Mouse (Mus musculus) liver, embryonic 11.5 days (tissue): ENCODE results near the gene 2310039H08Rik. TPM values are rescaled to one million over a fixed set of nuclear protein-coding genes. Genes with fewer than 3 reads are reported as not detected.
A peak's percentile ranks its signal among the peaks of the same experiment; 100 is the strongest.

Source experiments
- ATAC-seq: fragments of 200-750 bp; cut with Nextera tagmentation; replicated peaks from 2 replicates; pipeline ENCODE4 v1.8.0; 2017; ENCODE audit warnings: moderate number of reproducible peaks, mild to moderate bottlenecking, moderate TSS enrichment, moderate library complexity; ENCODE audit not compliant: low FRiP score
- DNase-seq: peaks from one replicate; pipeline ENCODE4 v3.0.0-alpha.2; 2017; ENCODE audit warnings: low spot score
- H3K27ac ChIP-seq: fragments of 300-500 bp; sonication (generic); 2 replicates; pipeline ENCODE4 v1.5.1; 2014; ENCODE audit warnings: mild to moderate bottlenecking, low read depth, low read length, control low read depth
- H3K27me3 ChIP-seq: fragments of 300-500 bp; sonication (generic); replicated peaks from 2 replicates; pipeline ENCODE4 v1.6.1; 2014; ENCODE audit warnings: low read length, mixed read lengths; ENCODE audit not compliant: control insufficient read depth, insufficient read depth
- H3K36me3 ChIP-seq: fragments of 300-500 bp; sonication (generic); 2 replicates; pipeline ENCODE4 v1.6.1; 2014; ENCODE audit warnings: mild to moderate bottlenecking, low read length, moderate library complexity, mixed read lengths; ENCODE audit not compliant: control insufficient read depth, insufficient read depth
- H3K4me1 ChIP-seq: fragments of 300-500 bp; sonication (generic); replicated peaks from 2 replicates; pipeline ENCODE4 v1.6.1; 2014; ENCODE audit warnings: low read length, mixed read lengths; ENCODE audit not compliant: control insufficient read depth, insufficient read depth
- H3K4me2 ChIP-seq: fragments of 300-500 bp; sonication (generic); 2 replicates; pipeline ENCODE4 v1.6.1; 2014; ENCODE audit warnings: mild to moderate bottlenecking, control low read depth, moderate library complexity
- H3K4me3 ChIP-seq: fragments of 300-500 bp; sonication (generic); 2 replicates; pipeline ENCODE4 v1.5.1; 2014; ENCODE audit warnings: low read depth, low read length, control low read depth
- H3K9ac ChIP-seq: fragments of 300-500 bp; sonication (generic); 2 replicates; pipeline ENCODE4 v1.6.1; 2014; ENCODE audit warnings: low read depth, low read length, control low read depth
- H3K9me3 ChIP-seq: fragments of 300-500 bp; sonication (generic); 2 replicates; pipeline ENCODE4 v1.6.1; 2016; ENCODE audit warnings: low read length, inconsistent platforms, mixed read lengths; ENCODE audit not compliant: control insufficient read depth
- WGBS: fragments of 180-500 bp; shearing (Covaris S2); extraction: QIAGEN DNeasy Blood & Tissue Kit; methylation state at CpG from one replicate; pipeline ENCODE4 v1.1.7; 2014; 5-methylcytosine and 5-hydroxymethylcytosine counted together
- polyA plus RNA-seq: library from polyadenylated mRNA; unstranded; fragments of >200 nt; fragmentation: Nextera tagmentation; extraction: Ambion mirVana; gene quantifications from 2 replicates; pipeline ENCODE4 v1.2.1, GENCODE M21; 2014

Gene 2310039H08Rik
- 76.6 and 82.5 TPM in 2 replicates for polyA plus RNA-seq

DNA sequence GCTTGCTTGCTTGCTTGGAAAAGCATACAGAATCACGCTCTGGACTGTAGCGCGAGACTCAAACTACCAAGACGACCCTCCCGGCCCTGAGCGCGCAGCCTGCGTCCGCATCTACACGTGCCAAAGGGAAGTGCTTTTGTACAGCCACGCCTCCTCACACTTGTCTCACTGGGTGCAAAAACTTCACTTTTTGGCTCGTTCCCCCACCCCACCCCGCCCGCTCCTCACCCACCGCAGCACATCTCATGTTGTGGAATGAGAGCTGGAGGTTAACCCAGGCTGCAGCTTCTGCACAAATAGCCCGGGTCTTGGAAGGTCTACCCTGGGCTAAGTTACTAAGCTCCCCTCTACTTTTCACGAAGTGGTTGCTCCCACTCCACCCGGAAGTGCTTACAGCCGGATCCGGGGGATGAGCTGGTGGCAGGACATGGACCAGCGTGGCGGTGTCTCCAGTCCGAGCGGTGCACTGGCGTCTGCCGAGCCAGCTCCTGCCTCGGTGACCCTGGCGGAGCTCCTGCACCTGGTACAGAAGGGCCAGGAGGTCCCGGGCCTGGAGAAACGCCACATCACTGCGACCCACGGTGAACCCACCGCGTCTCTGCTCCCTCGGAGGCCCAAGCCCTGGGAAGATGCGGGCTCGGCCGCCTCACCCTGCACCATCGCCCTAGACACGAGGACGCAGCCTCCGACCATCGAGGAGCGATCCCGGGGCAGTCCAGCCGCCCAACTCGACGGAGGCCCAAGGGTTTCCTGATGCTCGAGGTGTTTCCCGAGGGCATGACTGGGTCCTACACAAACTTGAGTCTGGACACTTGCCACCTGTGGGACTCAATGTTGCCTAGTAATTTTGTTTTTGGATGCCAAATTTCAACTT is at the start of gene 2310039H08Rik:
2310039H08Rik (plus strand) TSS at position 232 of the 874 bp plus-strand sequence.
- H3K27me3 ChIP-seq = no peaks in the 10 kb centered on the region
- peak within 1 kb of the TSS; percentile 96 for H3K4me3 ChIP-seq
- H3K36me3 ChIP-seq = peaks cover 21% of the 10 kb centered on the region
- peak within 1 kb of the TSS; percentile 90 for H3K27ac ChIP-seq
- peak within 1 kb of the TSS; percentile 75 for H3K4me2 ChIP-seq
- DNase-seq = peak; percentile 90
- ATAC-seq = peak; percentile 85
- H3K4me1 ChIP-seq = peaks cover 10% of the 10 kb centered on the region
- WGBS = under 1% methylated on average over 50 of the region's 50 CpGs
- H3K9me3 ChIP-seq = no peaks in the 10 kb centered on the region
- peak within 1 kb of the TSS; percentile 96 for H3K9ac ChIP-seq

DNA sequence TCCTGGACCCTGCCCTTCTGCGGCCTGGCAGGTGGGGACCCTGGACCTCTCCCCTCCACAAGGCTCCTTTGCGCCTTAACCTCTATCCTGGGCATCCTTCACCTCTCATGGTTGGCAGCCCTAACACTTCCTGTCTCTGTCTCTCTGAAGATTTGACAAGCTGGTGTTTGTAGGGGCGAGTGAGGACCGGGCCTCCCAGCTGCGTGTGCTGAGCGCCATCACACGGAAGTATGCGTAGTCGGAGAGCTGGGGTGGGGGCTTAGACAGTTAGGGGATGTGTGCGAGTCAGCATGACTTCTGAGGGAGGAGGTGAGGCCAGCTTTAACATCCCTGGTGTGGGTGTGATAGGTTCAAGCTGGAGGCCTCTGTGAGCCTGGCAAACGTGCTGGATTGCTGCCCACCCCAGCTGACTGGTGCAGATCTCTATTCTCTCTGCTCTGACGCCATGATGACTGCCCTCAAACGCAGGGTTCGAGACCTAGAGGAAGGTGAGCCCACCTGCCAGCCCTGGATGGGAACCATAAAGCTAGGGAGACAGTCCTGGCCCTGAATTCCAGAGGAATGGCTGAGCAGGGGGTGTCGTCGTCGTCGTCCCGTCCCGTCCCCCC is 47.9 kb upstream of the 2310039H08Rik start:
- no peak for ATAC-seq
- 81% methylated on average over 20 of the region's 20 CpGs for WGBS

DNA sequence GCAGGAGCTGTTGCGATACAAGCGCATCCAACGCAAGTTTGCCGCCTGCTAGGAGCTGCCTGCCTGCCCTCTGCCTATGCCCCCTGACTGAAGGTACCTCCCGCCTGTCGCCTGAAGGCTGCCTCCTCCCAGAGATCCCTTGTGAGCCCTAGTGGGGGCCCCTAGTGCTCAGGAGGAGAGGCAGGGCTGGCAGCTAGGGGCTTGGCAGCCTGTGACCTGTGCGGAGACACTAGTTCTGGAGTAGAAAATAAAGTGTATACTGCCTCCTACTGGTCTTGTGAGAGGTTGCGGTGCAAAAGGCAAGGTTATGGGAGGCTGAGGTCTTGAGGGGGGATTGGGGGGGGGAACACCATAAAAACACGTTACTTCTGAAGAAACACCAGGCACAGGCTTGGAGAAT is 47.2 kb upstream of the 2310039H08Rik start:
- ATAC-seq (peak; percentile 37; the same call in 1 of the 2 replicates), DNase-seq (peak; percentile 34)
- H3K4me1 ChIP-seq = no peaks in the 10 kb centered on the region; the same call in 1 of the 2 replicates
- no peaks in the 10 kb centered on the region for H3K9me3 ChIP-seq
- peaks cover 3% of the 10 kb centered on the region; the same call in 1 of the 2 replicates for H3K36me3 ChIP-seq
- H3K27me3 ChIP-seq = peaks cover 13% of the 10 kb centered on the region
- H3K9ac ChIP-seq = no peak overlapping the region
- 65% methylated on average over 9 of the region's 9 CpGs for WGBS
- H3K4me2 ChIP-seq = no peak overlapping the region
- no peak overlapping the region; the same call in 1 of the 2 replicates for H3K27ac ChIP-seq
- H3K4me3 ChIP-seq = no peak overlapping the region

More for the DNA sequence above, 47.9 kb upstream of the 2310039H08Rik start:
- H3K4me3 ChIP-seq = no peak overlapping the region
- H3K27me3 ChIP-seq = peaks cover 12% of the 10 kb centered on the region
- no peak for DNase-seq
- H3K4me1 ChIP-seq = no peaks in the 10 kb centered on the region; the same call in 1 of the 2 replicates
- H3K27ac ChIP-seq = no peak overlapping the region
- H3K36me3 ChIP-seq = peaks cover 3% of the 10 kb centered on the region; the same call in 1 of the 2 replicates
- H3K4me2 ChIP-seq = no peak overlapping the region
- H3K9ac ChIP-seq = no peak overlapping the region
- no peaks in the 10 kb centered on the region for H3K9me3 ChIP-seq

GRCm38 (mm10) chr17:46725731-46726645 is 46.4 kb upstream of the 2310039H08Rik start:
- ATAC-seq = no peak
- DNase-seq = no peak
- H3K27ac ChIP-seq = no peak overlapping the region
- no peaks in the 10 kb centered on the region for H3K9me3 ChIP-seq
- peaks cover 3% of the 10 kb centered on the region; the same call in 1 of the 2 replicates for H3K36me3 ChIP-seq
- no peak overlapping the region for H3K4me3 ChIP-seq
- no peak overlapping the region for H3K9ac ChIP-seq
- H3K4me2 ChIP-seq = no peak overlapping the region
- 85% methylated on average over 26 of the region's 26 CpGs for WGBS
- H3K4me1 ChIP-seq = no peaks in the 10 kb centered on the region; the same call in 1 of the 2 replicates
- H3K27me3 ChIP-seq = peaks cover 13% of the 10 kb centered on the region

GRCm38 (mm10) chr17:46727271-46727670 is 45.2 kb upstream of the 2310039H08Rik start:
- H3K27ac ChIP-seq = no peak overlapping the region
- no peak overlapping the region for H3K4me2 ChIP-seq
- ATAC-seq (no peak), DNase-seq (no peak)
- no peak overlapping the region for H3K4me3 ChIP-seq
- no peaks in the 10 kb centered on the region for H3K9me3 ChIP-seq
- H3K9ac ChIP-seq = no peak overlapping the region
- 91% methylated on average over 11 of the region's 11 CpGs for WGBS
- H3K36me3 ChIP-seq = no peaks in the 10 kb centered on the region
- no peaks in the 10 kb centered on the region; the same call in 1 of the 2 replicates for H3K4me1 ChIP-seq
- peaks cover 13% of the 10 kb centered on the region for H3K27me3 ChIP-seq

DNA sequence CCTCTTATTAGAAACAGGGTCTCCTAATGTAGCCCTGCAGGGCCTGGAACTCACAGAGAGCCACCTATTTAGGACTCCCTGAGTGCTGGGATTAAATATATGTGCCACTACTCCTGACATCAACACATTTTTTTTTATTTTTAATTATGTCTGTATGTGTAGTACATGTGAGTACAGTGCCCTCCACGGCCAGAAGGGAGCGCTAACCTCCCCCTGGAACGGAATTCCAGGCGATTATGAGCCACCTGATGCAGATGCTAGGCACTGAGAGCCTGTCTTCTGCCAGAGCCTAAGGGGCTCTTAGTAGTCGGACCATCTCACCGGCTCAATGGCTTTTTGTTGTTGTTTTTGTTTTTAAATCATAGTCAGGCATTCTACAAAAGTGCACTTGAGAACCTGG is 44.4 kb upstream of the 2310039H08Rik start:
- Histone ChIP-seq H3K4me2 (no peak overlapping the region), H3K4me1 (no peaks in the 10 kb centered on the region; the same call in 1 of the 2 replicates), H3K9me3 (no peaks in the 10 kb centered on the region), H3K36me3 (no peaks in the 10 kb centered on the region), H3K27ac (no peak overlapping the region), H3K9ac (no peak overlapping the region), H3K4me3 (no peak overlapping the region), H3K27me3 (peaks cover 13% of the 10 kb centered on the region)
- DNase-seq = no peak
- 33% methylated on average over 6 of the region's 6 CpGs for WGBS
- ATAC-seq = no peak

DNA sequence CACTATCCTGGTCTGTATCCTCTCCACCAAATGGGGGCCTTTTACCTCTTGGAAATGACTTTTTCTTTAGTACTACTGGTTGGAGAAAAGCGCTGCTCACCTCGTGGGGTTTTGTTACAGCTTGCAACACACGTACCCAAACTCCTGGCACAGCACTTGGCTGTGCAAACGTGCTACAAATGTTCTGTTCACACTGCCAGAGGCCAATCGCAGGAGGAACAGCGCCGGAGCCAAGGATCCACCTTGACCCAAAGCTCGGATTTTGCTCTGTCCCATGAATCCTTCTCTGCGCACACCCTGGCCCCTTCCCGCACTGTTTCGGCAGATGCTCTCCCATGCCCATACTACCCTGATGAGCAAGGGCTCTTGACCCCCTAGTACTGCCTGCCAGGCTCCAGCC is 43.9 kb upstream of the 2310039H08Rik start:
- H3K4me3 ChIP-seq = no peak overlapping the region
- ATAC-seq (no peak), DNase-seq (peak; percentile 36)
- peaks cover 13% of the 10 kb centered on the region for H3K27me3 ChIP-seq
- H3K9me3 ChIP-seq = no peaks in the 10 kb centered on the region
- WGBS = 39% methylated on average over 11 of the region's 11 CpGs
- H3K4me2 ChIP-seq = peak overlapping the region; percentile 42
- H3K9ac ChIP-seq = no peak overlapping the region
- no peak overlapping the region for H3K27ac ChIP-seq
- H3K36me3 ChIP-seq = no peaks in the 10 kb centered on the region
- H3K4me1 ChIP-seq = no peaks in the 10 kb centered on the region; the same call in 1 of the 2 replicates

DNA sequence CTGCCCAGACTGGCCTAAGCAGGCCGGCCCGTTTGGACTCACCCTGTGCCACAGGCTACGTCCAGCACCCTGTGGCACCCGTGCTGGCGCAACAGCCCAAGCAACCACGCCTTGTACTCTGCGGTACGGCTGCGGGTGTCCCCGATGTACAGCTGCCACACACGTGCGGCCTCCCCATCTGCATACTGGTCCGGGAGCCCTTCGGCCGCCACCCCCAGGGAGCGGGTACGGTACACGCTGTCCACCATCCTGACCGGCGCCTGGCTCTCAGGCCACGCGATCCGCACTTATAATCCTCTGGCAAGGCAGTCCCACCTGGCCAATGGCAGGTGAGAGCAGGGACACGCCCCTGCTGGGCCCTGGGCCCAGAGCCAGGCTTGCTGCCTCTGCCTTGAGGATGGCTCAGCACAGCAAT is 43.5 kb upstream of the 2310039H08Rik start, which contains the start of gene Gnmt:
Gnmt (minus strand) TSS at position 265 of the 415 bp plus-strand sequence.
- no peak within 1 kb of the TSS for H3K4me3 ChIP-seq
- peaks cover 13% of the 10 kb centered on the region for H3K27me3 ChIP-seq
- no peak within 1 kb of the TSS for H3K9ac ChIP-seq
- ATAC-seq = no peak; the same call in 1 of the 2 replicates
- H3K27ac ChIP-seq = no peak within 1 kb of the TSS
- WGBS = 20% methylated on average over 24 of the region's 24 CpGs
- peak; percentile 33 for DNase-seq
- no peaks in the 10 kb centered on the region for H3K36me3 ChIP-seq
- H3K4me1 ChIP-seq = no peaks in the 10 kb centered on the region; the same call in 1 of the 2 replicates
- peak within 1 kb of the TSS; percentile 42 for H3K4me2 ChIP-seq
- H3K9me3 ChIP-seq = no peaks in the 10 kb centered on the region
